Mouse (Mus musculus): ENCODE measurements around the gene Capn13. TPM values are rescaled to one million over a fixed set of nuclear protein-coding genes. Genes with fewer than 3 reads are reported as not detected.

Capn13 gene
- not detected in 2 replicates for polyA plus RNA-seq (2012)

GRCm38 (mm10) chr17:73400862-73401261 lies at the start of gene Capn13:
Capn13 (minus strand) TSS chr17:73400866.

